Mouse (Mus musculus): ENCODE measurements around the gene Olfr6. TPM values are rescaled to one million over a fixed set of nuclear protein-coding genes. Genes with fewer than 3 reads are reported as not detected.

The Olfr6 gene
- not detected in 2 replicates for polyA plus RNA-seq (2012; rRNA removed)

DNA sequence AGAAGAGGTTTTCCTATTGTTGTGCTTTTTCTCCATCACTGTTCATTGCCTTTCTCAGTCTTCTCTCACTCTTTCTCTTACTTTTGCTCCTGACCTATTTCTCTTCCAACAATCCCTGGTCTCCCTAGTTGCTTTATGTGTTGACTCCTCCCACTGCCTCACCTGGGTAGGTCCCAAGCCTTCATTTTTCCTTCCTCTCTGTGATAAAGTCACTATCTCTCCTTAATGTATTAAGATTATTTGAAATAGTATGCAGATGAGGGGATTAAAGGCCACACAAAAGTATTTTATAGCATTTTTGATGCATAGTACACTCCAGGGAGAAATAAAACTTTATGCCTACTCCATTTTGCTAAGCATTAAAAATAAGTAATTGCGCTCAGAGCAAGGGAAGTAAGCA lies at the start of gene Olfr6:
TSS of gene Olfr6 (minus strand) at position 101 of the 400 bp plus-strand sequence.

DNA sequence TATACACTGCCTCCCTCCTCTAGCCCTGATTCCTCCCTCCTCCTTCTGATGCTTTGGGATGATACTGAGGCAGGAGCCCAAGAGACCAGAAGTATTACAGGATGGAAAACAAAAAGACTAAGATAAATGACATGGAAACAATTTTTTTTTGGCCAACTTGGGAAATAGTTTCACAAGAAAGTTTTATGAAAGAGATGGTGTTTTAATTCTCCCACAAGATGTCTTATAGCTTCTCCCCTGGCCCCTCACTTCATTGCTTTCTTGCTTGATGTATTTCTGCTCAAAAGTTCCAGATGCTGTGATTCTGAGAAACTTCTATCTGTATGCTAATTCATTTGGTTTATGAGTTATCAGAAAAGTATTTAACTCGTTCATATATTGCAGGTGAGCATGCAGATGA lies 42.2 kb upstream of the Olfr6 start, which contains the start of gene Olfr2:
TSS of gene Olfr2 (minus strand) at position 101 of the 400 bp plus-strand sequence.

DNA sequence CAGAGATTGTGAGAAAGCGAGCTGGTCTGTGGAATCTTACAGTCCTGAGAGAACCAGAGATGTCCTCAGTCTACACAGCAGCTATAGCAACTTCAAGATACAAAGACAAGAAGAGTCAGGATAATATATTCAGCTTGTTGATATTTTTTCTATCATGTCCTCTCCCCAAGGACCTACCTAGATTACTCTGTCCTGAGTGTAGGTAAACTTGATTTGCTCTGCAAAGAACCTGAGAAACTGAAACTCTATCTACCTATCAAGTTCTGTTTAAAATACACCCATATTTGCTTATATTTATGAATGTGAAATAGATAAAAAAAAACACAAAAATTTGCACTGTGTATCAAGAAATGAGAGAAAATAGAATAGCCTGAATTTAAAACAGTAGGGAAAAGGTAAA lies 11.6 kb upstream of the Olfr6 start, which contains the start of gene Olfr711:
TSS of gene Olfr711 (minus strand) at position 101 of the 400 bp plus-strand sequence.

DNA sequence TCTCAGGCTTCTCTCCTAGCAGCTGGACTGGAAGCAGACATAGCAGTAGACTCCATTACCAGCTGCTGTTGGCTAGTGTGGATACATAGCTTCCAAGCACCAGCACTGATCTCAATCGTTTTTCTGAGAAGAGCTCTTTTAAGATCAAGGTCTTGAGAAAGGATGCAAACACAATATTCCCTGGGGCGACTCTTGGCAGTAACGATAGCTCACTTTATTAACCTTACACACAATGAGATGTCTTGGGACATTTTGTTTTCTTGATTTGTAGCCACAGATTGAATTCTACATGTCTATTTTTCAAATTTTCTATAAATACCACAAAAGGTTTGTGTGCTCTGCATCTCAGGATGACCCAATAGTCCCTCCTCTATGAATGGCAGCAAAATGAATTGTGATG lies 15.5 kb downstream of the Olfr6 start, which contains the start of gene Olfr710:
TSS of gene Olfr710 (minus strand) at position 101 of the 400 bp plus-strand sequence.

DNA sequence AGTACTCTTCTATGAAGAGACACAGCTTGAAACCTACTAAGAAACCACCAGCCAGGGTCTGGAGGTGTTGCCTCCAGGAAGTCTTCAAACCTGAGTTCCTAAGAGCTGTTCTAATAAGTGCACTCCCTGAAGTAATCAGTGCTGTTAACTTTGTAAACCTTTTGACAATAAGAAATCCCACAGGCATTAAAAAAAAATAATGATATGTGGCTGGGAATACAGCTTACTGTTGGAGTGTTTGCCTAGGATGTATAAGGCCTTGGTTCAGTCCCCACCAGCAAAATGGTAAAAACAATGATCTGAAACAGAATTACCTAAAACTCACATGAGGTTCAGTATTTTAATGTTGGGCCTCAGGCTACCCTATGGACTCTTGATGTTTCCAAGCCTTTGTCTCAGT lies 31.6 kb downstream of the Olfr6 start, which contains the start of gene Olfr709-ps1:
TSS of gene Olfr709-ps1 (minus strand) at position 101 of the 400 bp plus-strand sequence.

DNA sequence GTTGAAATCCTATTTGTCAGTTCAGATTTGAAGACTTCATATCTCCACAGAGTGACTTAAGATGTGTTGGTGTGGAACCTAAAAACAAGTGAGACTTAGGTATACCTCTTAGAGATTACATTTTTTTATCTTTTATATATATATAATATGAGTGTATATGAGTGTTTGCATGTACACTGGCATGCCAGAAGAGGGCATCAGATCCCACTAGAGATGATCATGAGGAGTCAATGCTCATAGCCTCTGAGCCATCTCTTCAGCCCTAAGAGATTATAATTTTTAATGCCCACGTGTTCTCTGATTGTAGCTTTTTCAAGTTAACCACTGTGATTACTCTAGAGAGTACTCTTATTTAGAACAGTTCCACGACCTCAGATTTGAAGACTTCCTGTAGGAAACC lies 56.1 kb downstream of the Olfr6 start, which contains the start of gene Olfr1532-ps1:
TSS of gene Olfr1532-ps1 (plus strand) at position 326 of the 400 bp plus-strand sequence.

Other genes starting within 250 kb of the Olfr6 start
- gene Olfr695, start 247.5 kb downstream of the Olfr6 start, polyA plus RNA-seq (2012; rRNA removed), result not detected in 2 replicates
- gene Olfr697, start 221.5 kb downstream of the Olfr6 start, polyA plus RNA-seq (2012; rRNA removed), result not detected in 2 replicates
- gene Olfr698, start 208.5 kb downstream of the Olfr6 start, polyA plus RNA-seq (2012; rRNA removed), result not detected in 2 replicates
- not detected in 2 replicates for gene Olfr699, start 170.7 kb downstream of the Olfr6 start, polyA plus RNA-seq (2012; rRNA removed)
- not detected in 2 replicates for gene Olfr700, start 155.1 kb downstream of the Olfr6 start, polyA plus RNA-seq (2012; rRNA removed)
- not detected in 2 replicates for gene Olfr701, start 149.8 kb downstream of the Olfr6 start, polyA plus RNA-seq (2012; rRNA removed)
- not detected in 2 replicates for gene Olfr702, start 130.0 kb downstream of the Olfr6 start, polyA plus RNA-seq (2012; rRNA removed)
- not detected in 2 replicates for gene Olfr703, start 120.6 kb downstream of the Olfr6 start, polyA plus RNA-seq (2012; rRNA removed)
- gene Olfr704, start 100.8 kb downstream of the Olfr6 start, polyA plus RNA-seq (2012; rRNA removed), result not detected in 2 replicates
- not detected in 2 replicates for gene Olfr705, start 87.0 kb downstream of the Olfr6 start, polyA plus RNA-seq (2012; rRNA removed)
- not detected in 2 replicates for gene Olfr706, start 75.8 kb downstream of the Olfr6 start, polyA plus RNA-seq (2012; rRNA removed)
- gene Olfr707, start 62.7 kb downstream of the Olfr6 start, polyA plus RNA-seq (2012; rRNA removed), result not detected in 2 replicates
- gene Olfr1532-ps1, start 55.9 kb downstream of the Olfr6 start, polyA plus RNA-seq (2012; rRNA removed), result not detected in 2 replicates
- not detected in 2 replicates for gene Olfr709-ps1, start 31.7 kb downstream of the Olfr6 start, polyA plus RNA-seq (2012; rRNA removed)
- gene Olfr710, start 15.6 kb downstream of the Olfr6 start, polyA plus RNA-seq (2012; rRNA removed), result not detected in 2 replicates
- not detected in 2 replicates for gene Olfr711, start 11.5 kb upstream of the Olfr6 start, polyA plus RNA-seq (2012; rRNA removed)
- gene Olfr2, start 42.1 kb upstream of the Olfr6 start, polyA plus RNA-seq (2012; rRNA removed), result not detected in 2 replicates
- not detected in 2 replicates for gene Olfr713, start 67.2 kb upstream of the Olfr6 start, polyA plus RNA-seq (2012; rRNA removed)
- not detected in 2 replicates for gene Olfr714, start 107.0 kb upstream of the Olfr6 start, polyA plus RNA-seq (2012; rRNA removed)
- not detected in 2 replicates for gene Olfr17, start 129.3 kb upstream of the Olfr6 start, polyA plus RNA-seq (2012; rRNA removed)
- gene Olfr715b, start 146.4 kb upstream of the Olfr6 start, polyA plus RNA-seq (2012; rRNA removed), result not detected in 2 replicates
- not detected in 2 replicates for gene Olfr715, start 167.1 kb upstream of the Olfr6 start, polyA plus RNA-seq (2012; rRNA removed)
- gene Olfr716, start 174.4 kb upstream of the Olfr6 start, polyA plus RNA-seq (2012; rRNA removed), result not detected in 2 replicates
- not detected in 2 replicates for gene Nlrp14, start 203.1 kb upstream of the Olfr6 start, polyA plus RNA-seq (2012; rRNA removed)
- gene Rbmxl2, start 245.5 kb upstream of the Olfr6 start, polyA plus RNA-seq (2012; rRNA removed), result not detected in 2 replicates

Measured in stomach, adult 2 months (tissue).